Mouse (Mus musculus): ENCODE data around the gene Sema4b.

DNA sequence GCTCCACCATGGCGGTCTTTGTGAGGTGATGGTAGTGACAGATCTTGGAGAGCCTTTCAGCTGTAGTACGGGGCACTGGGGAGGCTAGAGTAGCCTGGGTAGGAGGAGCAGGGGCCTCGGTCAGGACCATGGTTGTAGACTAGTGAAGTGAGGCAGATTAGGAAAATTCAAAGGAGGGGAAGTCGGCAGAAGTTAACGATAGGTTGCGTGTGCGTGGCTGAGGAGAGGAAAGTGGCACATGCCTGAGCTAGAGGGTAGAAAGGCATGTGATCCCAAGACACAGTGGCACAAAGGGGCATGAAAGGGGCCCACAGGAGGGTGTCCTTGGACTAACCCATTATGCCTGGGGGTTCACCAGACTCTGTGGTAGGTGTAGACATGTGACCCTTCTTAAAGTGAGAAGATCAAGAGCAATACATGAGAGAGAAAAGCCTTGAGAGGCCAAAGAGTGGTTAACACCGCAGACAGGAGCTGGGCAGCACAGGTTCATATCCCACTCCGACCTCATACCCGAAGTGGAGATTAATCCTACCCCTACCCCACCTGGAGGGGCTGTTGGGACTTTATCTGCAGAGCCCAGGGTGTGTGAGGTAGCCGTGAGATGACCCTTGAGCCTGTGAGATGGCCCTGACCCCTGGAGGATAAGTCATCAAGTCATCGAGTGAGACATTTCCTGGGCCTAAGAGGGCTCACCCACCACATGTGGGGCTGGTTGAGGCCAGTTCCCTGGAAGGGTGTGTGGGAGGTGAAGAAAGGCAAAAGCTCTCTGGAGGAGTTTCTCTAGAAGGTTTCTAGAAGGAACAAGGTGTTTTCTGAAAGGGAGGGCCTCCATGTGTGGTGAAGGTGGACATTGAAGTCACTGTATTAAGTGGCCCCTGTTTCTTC, 19.3 kb downstream of the Sema4b start:
- TF ChIP-seq CTCF (IDR thresholded peaks at IDR 0.05; ENCODE audit: extremely low read depth, insufficient read depth, low read length): no peak
- TF ChIP-seq POLR2A (IDR thresholded peaks at IDR 0.05; ENCODE audit: extremely low read depth, insufficient read depth, low read length): no peak

Data from cortical plate, adult 2 months (tissue).